Comparison of ENCODE assay signal across 10 mouse cellular contexts in genomic region chr2:181242314-181242665, GRCm38 (mm10). TPM values are rescaled to one million over a fixed set of nuclear protein-coding genes. Genes with fewer than 3 reads are reported as not detected.
DNase-seq lines count a peak whose midpoint lies in the region; ATAC-seq and TF ChIP-seq lines count a peak whose summit lies in the region.
"Had no signal": no experiment of that assay in that cellular context is flagged by ENCODE, and none has a peak within 500 bp of the region (broad histone marks: within the 10 kb centered on the region; RNA-seq: fewer than 3 reads in every experiment).

No protein-coding gene starts in this region.

- no peak for TF ChIP-seq POLR2A in liver, adult 2 months (IDR thresholded peaks at IDR 0.05; ENCODE audit: extremely low read depth, insufficient read depth, low read length)

- 55% methylated on average over 3 of the region's 3 CpGs for WGBS in liver, adult 2 months
- 61% methylated on average over 3 of the region's 3 CpGs for WGBS in embryonic facial prominence, embryonic 11.5 days
- 65% methylated on average over 3 of the region's 3 CpGs for WGBS in hindbrain, embryonic 13.5 days
- WGBS in macrophage (ENCODE audit: missing documents) = 58% methylated on average over 3 of the region's 3 CpGs

- H3K4me2 ChIP-seq in embryonic facial prominence, embryonic 11.5 days (ENCODE audit: low read depth, low read length) = peak overlapping the region; percentile 50; the same call in 1 of the 2 replicates
- H3K4me2 ChIP-seq in hindbrain, embryonic 13.5 days = 0 out of 2 replicates have a peak overlapping the region, but pooled peaks have one; percentile 37

- DNase-seq in liver, adult 2 months (ENCODE audit: extremely low read depth, low read depth, low spot score) = no peak
- no peak for DNase-seq in liver
- DNase-seq in embryonic facial prominence, embryonic 11.5 days (ENCODE audit: low spot score) = no peak
- DNase-seq in cerebellum, adult 11 months = no peak
- no peak for DNase-seq in layer of hippocampus, postnatal 36 days
- DNase-seq in kidney, adult 18-20 months = no peak

- peaks cover 35% of the 10 kb centered on the region for H3K79me2 ChIP-seq in liver, adult 2 months (ENCODE audit: control insufficient read depth, insufficient read depth, low read length)
- peaks cover 36% of the 10 kb centered on the region for H3K79me2 ChIP-seq in macrophage (ENCODE audit: inconsistent target)

- H3K9me3 ChIP-seq in embryonic facial prominence, embryonic 11.5 days (replicated peaks; ENCODE audit: control insufficient read depth, low read length) = no peaks in the 10 kb centered on the region
- H3K9me3 ChIP-seq in hindbrain, embryonic 13.5 days = no peaks in the 10 kb centered on the region

- TF ChIP-seq CTCF in liver, adult 2 months (IDR thresholded peaks at IDR 0.05; ENCODE audit: low read depth, low read length) = no peak

- H3K4me3 ChIP-seq in liver, adult 2 months (ENCODE audit: insufficient read depth, low read depth, low read length) = no peak overlapping the region
- peak overlapping the region; percentile 39; the same call in 1 of the 2 replicates for H3K4me3 ChIP-seq in embryonic facial prominence, embryonic 11.5 days (ENCODE audit: low read depth, low read length)
- no peak overlapping the region for H3K4me3 ChIP-seq in hindbrain, embryonic 13.5 days
- peak overlapping the region; percentile 77 for H3K4me3 ChIP-seq in macrophage (ENCODE audit: inconsistent target)

- H3K27me3 ChIP-seq in liver, adult 2 months (ENCODE audit: control insufficient read depth, insufficient read depth, low read length) = no peaks in the 10 kb centered on the region
- no peaks in the 10 kb centered on the region for H3K27me3 ChIP-seq in embryonic facial prominence, embryonic 11.5 days (ENCODE audit: control insufficient read depth, insufficient read depth, low read length)
- H3K27me3 ChIP-seq in hindbrain, embryonic 13.5 days = 0 out of 2 replicates have a peak, but pooled peaks cover 7% of the 10 kb centered on the region

- H3K9ac ChIP-seq in liver, adult 2 months (ENCODE audit: low read depth, low read length) = peak overlapping the region; percentile 60; the same call in 1 of the 2 replicates
- no peak overlapping the region for H3K9ac ChIP-seq in embryonic facial prominence, embryonic 11.5 days (replicated peaks; ENCODE audit: low read length)
- H3K9ac ChIP-seq in hindbrain, embryonic 13.5 days = no peak overlapping the region

- peaks cover 11% of the 10 kb centered on the region for H3K36me3 ChIP-seq in liver, adult 2 months (ENCODE audit: control insufficient read depth, insufficient read depth, low read length)
- no peaks in the 10 kb centered on the region for H3K36me3 ChIP-seq in embryonic facial prominence, embryonic 11.5 days (replicated peaks; ENCODE audit: control insufficient read depth, insufficient read depth, low read depth, low read length)
- no peaks in the 10 kb centered on the region; the same call in 1 of the 2 replicates for H3K36me3 ChIP-seq in hindbrain, embryonic 13.5 days
- H3K36me3 ChIP-seq in macrophage (ENCODE audit: inconsistent target) = peaks cover 34% of the 10 kb centered on the region

- peak overlapping the region; percentile 65 for H3K27ac ChIP-seq in liver, adult 2 months (replicated peaks; ENCODE audit: insufficient read depth, low read depth, low read length)
- no peak overlapping the region for H3K27ac ChIP-seq in embryonic facial prominence, embryonic 11.5 days (replicated peaks; ENCODE audit: low read depth, low read length)
- no peak overlapping the region for H3K27ac ChIP-seq in hindbrain, embryonic 13.5 days
- peak overlapping the region; percentile 72 for H3K27ac ChIP-seq in macrophage

- peaks cover 36% of the 10 kb centered on the region for H3K4me1 ChIP-seq in liver, adult 2 months (ENCODE audit: control insufficient read depth, insufficient read depth, low read length)
- H3K4me1 ChIP-seq in embryonic facial prominence, embryonic 11.5 days (ENCODE audit: control insufficient read depth, insufficient read depth, low read length) = no peaks in the 10 kb centered on the region
- 0 out of 2 replicates have a peak, but pooled peaks cover 5% of the 10 kb centered on the region for H3K4me1 ChIP-seq in hindbrain, embryonic 13.5 days (replicated peaks)

- ATAC-seq in embryonic facial prominence, embryonic 11.5 days (replicated peaks; ENCODE audit: insufficient number of reproducible peaks, low FRiP score, low TSS enrichment, low read depth) = no peak; the same call in 1 of the 2 replicates
- no peak for ATAC-seq in hindbrain, embryonic 13.5 days (ENCODE audit: low FRiP score)

RNA-seq across cellular contexts. Expression of gene Helz2, which starts 0.5 kb away (rescaled TPM):
- total RNA-seq in liver, adult 2 months (2014; rRNA removed) = 20.3 and 28.9 TPM in 2 replicates
- 39.6 and 65.9 TPM in 2 replicates for polyA plus RNA-seq in liver, adult 2 months (2012; rRNA removed)
- 0.54 and 0.70 TPM in 2 replicates for polyA plus RNA-seq in embryonic facial prominence, embryonic 11.5 days (2014; fragmentation: Nextera tagmentation; extraction: Ambion mirVana)
- polyA plus RNA-seq in hindbrain, embryonic 13.5 days (2015; fragmentation: Nextera tagmentation; extraction: Ambion mirVana) = 0.38 and 0.48 TPM in 2 replicates
- 1,000 to 10,000 TPM in 4 of 26 experiments, 100 to 1,000 TPM in 20, 10 to 100 TPM in 2; 71.2 to 1,391 (median 498) TPM for total RNA-seq in macrophage (2018; cell fraction: chromatin; rRNA removed)
- 100 to 1,000 TPM in 7 of 26 experiments, 10 to 100 TPM in 19; 12.2 to 132 (median 71.4) TPM for total RNA-seq in macrophage (2018; cell fraction: cytosol; rRNA removed)
- 100 to 1,000 TPM in 23 of 26 experiments, 10 to 100 TPM in 3; 56.0 to 897 (median 370) TPM for total RNA-seq in macrophage (2018; cell fraction: nucleus; rRNA removed)
- 7.5 to 22.5 TPM (median 16.8 TPM) in 3 replicates for polyA plus RNA-seq in macrophage (2018)
- total RNA-seq in layer of hippocampus, postnatal 36 days (2021) = 1 to 10 TPM; 2.2 to 2.9 TPM

RNA-seq across cellular contexts. Expression of gene Fndc11, which starts 22.5 kb away (rescaled TPM):
- total RNA-seq in liver, adult 2 months (2014; rRNA removed) = not detected in 2 replicates
- 0.10 and 0.12 TPM in 2 replicates for polyA plus RNA-seq in liver, adult 2 months (2012; rRNA removed)
- 0.49 TPM in 1 of 2 replicates, not detected in the other for polyA plus RNA-seq in embryonic facial prominence, embryonic 11.5 days (2014; fragmentation: Nextera tagmentation; extraction: Ambion mirVana)
- polyA plus RNA-seq in hindbrain, embryonic 13.5 days (2015; fragmentation: Nextera tagmentation; extraction: Ambion mirVana) = 0.19 TPM in 1 of 2 replicates, not detected in the other
- total RNA-seq in macrophage (2018; cell fraction: chromatin; rRNA removed) = under 1 TPM in 1 of 26 experiments, not detected in 25; 0.66 TPM
- total RNA-seq in macrophage (2018; cell fraction: cytosol; rRNA removed) = not detected
- not detected for total RNA-seq in macrophage (2018; cell fraction: nucleus; rRNA removed)
- polyA plus RNA-seq in macrophage (2018) = not detected in 3 replicates
- total RNA-seq in layer of hippocampus, postnatal 36 days (2021) = not detected
- total RNA-seq: common myeloid progenitor, adult 5-6 weeks; layer of hippocampus, postnatal 10 days had no signal

RNA-seq across cellular contexts. Expression of gene Srms, which starts 29.3 kb away (rescaled TPM):
- 0.28 and 0.54 TPM in 2 replicates for total RNA-seq in liver, adult 2 months (2014; rRNA removed)
- polyA plus RNA-seq in liver, adult 2 months (2012; rRNA removed) = 1.3 and 1.7 TPM in 2 replicates
- polyA plus RNA-seq in embryonic facial prominence, embryonic 11.5 days (2014; fragmentation: Nextera tagmentation; extraction: Ambion mirVana) = 0.08 TPM in 1 of 2 replicates, not detected in the other
- 0.19 and 0.25 TPM in 2 replicates for polyA plus RNA-seq in hindbrain, embryonic 13.5 days (2015; fragmentation: Nextera tagmentation; extraction: Ambion mirVana)
- under 1 TPM in 7 of 26 experiments, not detected in 19; 0.23 to 0.63 (median 0.42) TPM for total RNA-seq in macrophage (2018; cell fraction: chromatin; rRNA removed)
- under 1 TPM in 8 of 26 experiments, not detected in 18; 0.03 to 0.11 (median 0.07) TPM for total RNA-seq in macrophage (2018; cell fraction: cytosol; rRNA removed)
- under 1 TPM in 7 of 26 experiments, not detected in 19; 0.17 to 0.31 (median 0.25) TPM for total RNA-seq in macrophage (2018; cell fraction: nucleus; rRNA removed)
- polyA plus RNA-seq in macrophage (2018) = not detected in 3 replicates
- under 1 TPM; 0.35 to 0.66 TPM for total RNA-seq in layer of hippocampus, postnatal 36 days (2021)
- total RNA-seq: common myeloid progenitor, adult 5-6 weeks had no signal

RNA-seq across cellular contexts. Expression of gene Ptk6, which starts 39.7 kb away (rescaled TPM):
- 1.1 and 2.5 TPM in 2 replicates for total RNA-seq in liver, adult 2 months (2014; rRNA removed)
- polyA plus RNA-seq in liver, adult 2 months (2012; rRNA removed) = 0.81 and 0.83 TPM in 2 replicates
- not detected in 2 replicates for polyA plus RNA-seq in embryonic facial prominence, embryonic 11.5 days (2014; fragmentation: Nextera tagmentation; extraction: Ambion mirVana)
- not detected in 2 replicates for polyA plus RNA-seq in hindbrain, embryonic 13.5 days (2015; fragmentation: Nextera tagmentation; extraction: Ambion mirVana)
- under 1 TPM in 1 of 26 experiments, not detected in 25; 0.22 TPM for total RNA-seq in macrophage (2018; cell fraction: chromatin; rRNA removed)
- not detected for total RNA-seq in macrophage (2018; cell fraction: cytosol; rRNA removed)
- total RNA-seq in macrophage (2018; cell fraction: nucleus; rRNA removed) = under 1 TPM in 1 of 26 experiments, not detected in 25; 0.21 TPM
- polyA plus RNA-seq in macrophage (2018) = not detected in 3 replicates
- under 1 TPM in 1 of 2 experiments, not detected in 1; 0.10 TPM for total RNA-seq in layer of hippocampus, postnatal 36 days (2021)
- total RNA-seq: common myeloid progenitor, adult 5-6 weeks; layer of hippocampus, postnatal 10 days had no signal

RNA-seq across cellular contexts. Expression of gene Gmeb2, which starts 45.5 kb away (rescaled TPM):
- 7.4 and 8.8 TPM in 2 replicates for total RNA-seq in liver, adult 2 months (2014; rRNA removed)
- polyA plus RNA-seq in liver, adult 2 months (2012; rRNA removed) = 10.7 and 16.1 TPM in 2 replicates
- polyA plus RNA-seq in embryonic facial prominence, embryonic 11.5 days (2014; fragmentation: Nextera tagmentation; extraction: Ambion mirVana) = 18.0 and 18.3 TPM in 2 replicates
- 17.2 and 17.8 TPM in 2 replicates for polyA plus RNA-seq in hindbrain, embryonic 13.5 days (2015; fragmentation: Nextera tagmentation; extraction: Ambion mirVana)
- 100 to 1,000 TPM in 6 of 26 experiments, 10 to 100 TPM in 20; 44.2 to 154 (median 63.9) TPM for total RNA-seq in macrophage (2018; cell fraction: chromatin; rRNA removed)
- total RNA-seq in macrophage (2018; cell fraction: cytosol; rRNA removed) = 10 to 100 TPM; 10.3 to 28.8 (median 12.7) TPM
- total RNA-seq in macrophage (2018; cell fraction: nucleus; rRNA removed) = 100 to 1,000 TPM in 2 of 26 experiments, 10 to 100 TPM in 24; 27.3 to 108 (median 45.0) TPM
- 8.9 to 11.2 TPM (median 10.8 TPM) in 3 replicates for polyA plus RNA-seq in macrophage (2018)
- 10 to 100 TPM; 17.1 to 17.4 TPM for total RNA-seq in layer of hippocampus, postnatal 36 days (2021)

Comparison
In these comparisons a context has a peak if more than half of its experiments do, and no peak if none do; other contexts are left out.
1. H3K27ac ChIP-seq: peak in liver, adult 2 months (single experiment) and macrophage (single experiment); none in embryonic facial prominence, embryonic 11.5 days (single experiment) and hindbrain, embryonic 13.5 days (single experiment).
2. H3K4me3 ChIP-seq: peak in embryonic facial prominence, embryonic 11.5 days (single experiment) and macrophage (single experiment); none in liver, adult 2 months (single experiment) and hindbrain, embryonic 13.5 days (single experiment).